Mouse (Mus musculus) liver, adult 2 months (tissue): ENCODE measurements around the gene Crtac1. TPM values are rescaled to one million over a fixed set of nuclear protein-coding genes. Genes with fewer than 3 reads are reported as not detected.
A peak's percentile ranks its signal among the peaks of the same experiment; 100 is the strongest.

Experiments used
- DNase-seq: peaks from one replicate; pipeline ENCODE4 v3.0.0-alpha.2; 2011; ENCODE audit warnings: low read depth, low spot score; ENCODE audit errors: extremely low read depth
- H3K27ac ChIP-seq: fragments of 200-500 bp; replicated peaks from 2 replicates; pipeline ENCODE4 v1.5.1; 2012; ENCODE audit warnings: low read depth, mild to moderate bottlenecking, control low read depth, inconsistent platforms, low read length; ENCODE audit not compliant: insufficient read depth
- H3K27me3 ChIP-seq: fragments of 200-500 bp; 2 replicates; pipeline ENCODE4 v1.6.1; 2012; ENCODE audit warnings: mild to moderate bottlenecking, moderate library complexity, low read length, inconsistent platforms; ENCODE audit not compliant: control insufficient read depth, insufficient read depth
- H3K36me3 ChIP-seq: fragments of 200-500 bp; 2 replicates; pipeline ENCODE4 v1.6.1; 2012; ENCODE audit warnings: low read length, inconsistent platforms; ENCODE audit not compliant: control insufficient read depth, insufficient read depth
- H3K4me1 ChIP-seq: fragments of 200-500 bp; 2 replicates; pipeline ENCODE4 v1.6.1; 2011; ENCODE audit warnings: low read length; ENCODE audit not compliant: control insufficient read depth, insufficient read depth
- H3K4me3 ChIP-seq: fragments of 200-500 bp; 2 replicates; pipeline ENCODE4 v1.5.1; 2011; ENCODE audit warnings: low read depth, mild to moderate bottlenecking, control low read depth, low read length, moderate library complexity; ENCODE audit not compliant: insufficient read depth
- H3K79me2 ChIP-seq: fragments of 200-500 bp; 2 replicates; pipeline ENCODE4 v1.6.1; 2012; ENCODE audit warnings: inconsistent platforms, mild to moderate bottlenecking, low read length, moderate library complexity; ENCODE audit not compliant: control insufficient read depth, insufficient read depth
- H3K9ac ChIP-seq: fragments of 200-500 bp; 2 replicates; pipeline ENCODE4 v1.6.1; 2012; ENCODE audit warnings: low read depth, mild to moderate bottlenecking, control low read depth, inconsistent platforms, low read length
- CTCF ChIP-seq: fragments of 200-500 bp; IDR thresholded peaks from 2 replicates; pipeline ENCODE4 v1.5.1; 2011; ENCODE audit warnings: low read depth, low read length, control low read depth
- POLR2A ChIP-seq: fragments of 200-500 bp; IDR thresholded peaks from 2 replicates; pipeline ENCODE4 v1.6.1; 2011; ENCODE audit warnings: low read length, control low read depth; ENCODE audit not compliant: insufficient read depth; ENCODE audit errors: extremely low read depth
- WGBS: fragments of 180-500 bp; shearing (Covaris S2); methylation state at CpG from one replicate; pipeline ENCODE4 v1.1.7; 2018; 5-methylcytosine and 5-hydroxymethylcytosine counted together
- polyA plus RNA-seq: library from polyadenylated mRNA; depleted of rRNA; stranded (reverse); fragments of >200 nt; gene quantifications from 2 replicates; pipeline ENCODE4 v1.2.3, GENCODE M21; 2012
- total RNA-seq: library from RNA; depleted of rRNA; stranded (reverse); fragments of >200 nt; gene quantifications from 2 replicates; pipeline ENCODE4 v1.2.3, GENCODE M21; 2014

The Crtac1 gene
- total and polyA plus RNA-seq, 2 experiments, result not detected

DNA sequence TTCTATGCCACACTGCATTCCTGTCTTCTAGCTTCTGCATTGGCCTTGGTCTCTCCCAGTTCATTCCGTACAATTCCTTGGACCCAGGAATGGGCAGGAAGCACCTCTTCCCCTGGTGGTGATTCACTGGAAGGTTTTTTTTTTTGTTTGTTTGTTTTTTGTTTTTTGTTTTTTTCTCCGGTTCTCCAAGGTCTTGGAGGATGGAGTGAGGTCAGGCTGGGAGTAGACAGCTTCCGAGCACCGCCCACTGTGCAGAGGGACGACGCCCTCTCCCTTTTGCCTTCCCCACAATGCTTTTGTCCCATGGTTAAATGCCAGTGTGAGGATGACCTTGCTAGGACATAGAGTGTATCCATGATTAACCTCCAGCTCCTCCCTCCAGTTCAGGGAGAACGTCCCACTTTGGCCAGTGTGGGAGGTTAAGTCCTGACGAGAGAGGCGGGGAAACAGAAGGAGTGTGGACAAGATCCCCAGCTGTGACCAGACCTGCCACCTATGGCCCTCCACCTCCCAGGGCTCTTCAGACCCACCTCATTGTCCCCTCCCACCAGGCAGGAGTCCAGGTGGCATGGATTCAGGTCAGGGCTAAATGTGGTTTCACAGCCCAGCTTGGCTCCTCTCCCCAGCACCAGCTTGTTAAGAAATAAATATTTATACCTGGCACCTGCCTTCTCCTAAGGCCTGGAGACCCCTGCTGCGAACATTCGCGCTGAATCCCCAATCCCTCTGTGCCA lies 109.1 kb downstream of the Crtac1 start:
- Histone ChIP-seq H3K27ac (no peak overlapping the region), H3K9ac (no peak overlapping the region), H3K27me3 (no peaks in the 10 kb centered on the region), H3K4me1 (no peaks in the 10 kb centered on the region), H3K4me3 (no peak overlapping the region), H3K36me3 (no peaks in the 10 kb centered on the region), H3K79me2 (no peaks in the 10 kb centered on the region)
- WGBS, result 56% methylated on average over 12 of the region's 12 CpGs
- TF ChIP-seq POLR2A (no peak), CTCF (no peak)
- peak; percentile 8 for DNase-seq

DNA sequence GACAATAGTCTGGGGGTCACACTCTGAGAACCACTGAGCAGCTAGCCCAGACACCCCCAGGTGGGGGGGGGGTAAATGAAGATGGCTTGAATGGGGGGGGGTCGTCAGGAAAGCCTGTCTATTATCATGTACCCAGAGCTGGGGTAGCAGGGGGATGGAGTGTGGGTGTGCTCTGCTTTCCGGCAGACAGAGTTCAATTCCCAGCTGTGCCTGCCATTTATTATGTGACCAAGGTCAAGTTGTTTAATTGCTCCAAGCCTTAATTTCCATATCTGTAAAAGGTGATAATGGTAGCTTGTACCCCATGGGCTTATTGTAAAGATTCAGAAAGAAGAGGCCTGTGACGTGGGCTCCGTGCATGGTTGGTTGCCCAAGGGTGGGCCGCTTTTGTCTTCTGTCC lies 109.6 kb downstream of the Crtac1 start:
- no peak for TF ChIP-seq CTCF
- TF ChIP-seq POLR2A, result no peak
- WGBS, result 70% methylated on average over 5 of the region's 5 CpGs
- Histone ChIP-seq H3K9ac (no peak overlapping the region), H3K79me2 (no peaks in the 10 kb centered on the region), H3K4me3 (no peak overlapping the region), H3K4me1 (no peaks in the 10 kb centered on the region), H3K36me3 (no peaks in the 10 kb centered on the region), H3K27ac (no peak overlapping the region), H3K27me3 (no peaks in the 10 kb centered on the region)
- no peak for DNase-seq

DNA sequence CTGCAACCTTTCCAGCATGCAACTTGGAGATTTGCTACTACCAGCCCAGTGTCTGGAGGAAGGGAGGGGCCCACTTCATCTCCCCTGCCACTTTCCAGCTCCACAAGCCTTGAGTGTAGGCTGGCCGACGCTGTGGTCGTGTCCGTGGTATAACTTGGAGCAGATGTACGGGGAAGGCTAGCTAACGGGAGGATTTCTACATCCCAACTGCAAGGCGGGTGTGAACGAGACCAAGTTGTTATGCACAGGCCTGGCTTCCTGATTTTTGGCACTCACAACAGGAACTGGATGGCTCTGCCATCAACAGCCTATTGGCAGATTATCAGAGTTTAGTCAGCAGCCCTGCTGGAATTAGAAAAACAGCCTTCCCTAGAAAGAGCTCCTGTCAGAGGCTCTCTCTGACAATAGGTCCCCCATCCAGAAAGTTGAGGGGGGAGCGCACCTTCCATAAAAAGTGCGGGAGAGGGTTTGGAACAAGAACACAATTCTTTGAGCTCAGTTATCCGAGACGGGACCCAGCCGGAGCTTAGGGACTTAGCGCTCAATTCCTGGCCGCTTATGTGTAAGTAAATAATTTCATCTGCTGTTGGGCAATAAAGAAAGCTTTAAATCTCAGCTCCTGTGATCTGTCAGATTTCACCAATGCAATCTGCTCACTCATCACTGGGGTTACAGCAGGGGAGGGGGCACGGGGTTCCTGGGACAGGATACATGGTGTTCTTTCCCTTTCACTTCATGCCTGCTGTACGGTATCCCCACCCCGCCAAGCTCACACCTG lies 113.7 kb downstream of the Crtac1 start:
- DNase-seq, result no peak
- Histone ChIP-seq H3K79me2 (no peaks in the 10 kb centered on the region), H3K27ac (no peak overlapping the region), H3K4me1 (no peaks in the 10 kb centered on the region), H3K36me3 (no peaks in the 10 kb centered on the region), H3K27me3 (no peaks in the 10 kb centered on the region), H3K4me3 (no peak overlapping the region), H3K9ac (no peak overlapping the region)
- 58% methylated on average over 18 of the region's 18 CpGs for WGBS
- TF ChIP-seq CTCF, result no peak
- TF ChIP-seq POLR2A, result no peak

GRCm38 (mm10) chr19:42316998-42317397 lies 114.6 kb downstream of the Crtac1 start:
- no peak for DNase-seq
- no peak overlapping the region for H3K27ac ChIP-seq
- WGBS, result 75% methylated on average over 8 of the region's 8 CpGs
- no peaks in the 10 kb centered on the region for H3K4me1 ChIP-seq
- TF ChIP-seq CTCF (no peak), POLR2A (no peak)
- no peaks in the 10 kb centered on the region for H3K79me2 ChIP-seq
- H3K27me3 ChIP-seq, result no peaks in the 10 kb centered on the region
- H3K9ac ChIP-seq, result no peak overlapping the region
- no peak overlapping the region for H3K4me3 ChIP-seq
- no peaks in the 10 kb centered on the region for H3K36me3 ChIP-seq

DNA sequence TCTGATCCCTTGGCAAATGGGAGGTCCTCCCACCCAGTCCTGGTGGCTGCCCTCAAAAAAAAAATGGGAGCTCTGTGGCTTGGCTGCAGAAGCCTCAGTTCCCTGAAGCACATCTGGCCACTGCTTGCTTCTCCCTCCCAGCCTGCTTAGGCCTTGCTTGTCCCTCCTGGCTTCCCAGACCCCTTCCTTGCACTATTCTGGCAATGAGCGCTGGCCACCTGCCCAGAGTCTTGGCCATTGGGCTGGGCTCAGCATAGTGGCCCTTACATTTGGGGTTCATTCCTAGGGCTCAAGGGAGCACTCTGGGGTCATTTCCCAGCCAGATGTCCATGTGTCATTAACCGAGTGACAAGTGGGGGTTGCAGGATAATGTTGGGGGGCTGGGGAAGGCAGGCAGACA lies 115.1 kb downstream of the Crtac1 start:
- no peak overlapping the region for H3K27ac ChIP-seq
- DNase-seq, result no peak
- H3K27me3 ChIP-seq, result no peaks in the 10 kb centered on the region
- no peaks in the 10 kb centered on the region for H3K79me2 ChIP-seq
- no peaks in the 10 kb centered on the region for H3K36me3 ChIP-seq
- no peak overlapping the region for H3K4me3 ChIP-seq
- H3K4me1 ChIP-seq, result no peaks in the 10 kb centered on the region
- H3K9ac ChIP-seq, result no peak overlapping the region
- TF ChIP-seq CTCF (no peak), POLR2A (no peak)
- 85% methylated on average over 2 of the region's 2 CpGs for WGBS

DNA sequence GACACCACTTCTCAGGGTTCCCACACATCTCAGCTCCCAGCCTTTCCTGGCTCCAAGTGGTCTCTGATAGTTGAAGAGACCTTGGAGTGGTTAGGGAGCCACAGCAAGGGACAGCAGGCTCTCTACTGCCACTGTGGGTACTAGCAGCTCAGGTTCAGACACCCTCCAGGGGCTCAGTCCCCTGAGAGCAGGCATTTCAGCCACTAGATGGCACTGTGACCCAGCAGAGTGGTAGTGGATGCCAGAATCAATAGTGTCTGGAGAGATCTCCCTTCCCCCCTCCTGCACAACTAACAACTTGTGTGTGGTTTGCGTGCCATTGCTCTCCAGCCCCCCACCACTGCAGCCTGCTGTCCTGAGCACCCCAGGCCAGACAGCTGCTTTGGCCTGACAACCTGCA lies 115.7 kb downstream of the Crtac1 start:
- H3K4me3 ChIP-seq, result no peak overlapping the region
- no peaks in the 10 kb centered on the region for H3K36me3 ChIP-seq
- H3K27me3 ChIP-seq, result no peaks in the 10 kb centered on the region
- peak; percentile 68 for DNase-seq
- no peaks in the 10 kb centered on the region for H3K79me2 ChIP-seq
- H3K4me1 ChIP-seq, result no peaks in the 10 kb centered on the region
- TF ChIP-seq POLR2A, result no peak
- TF ChIP-seq CTCF, result peak; percentile 96
- H3K9ac ChIP-seq, result no peak overlapping the region
- 0% methylated on average over 1 of the region's 1 CpGs for WGBS
- no peak overlapping the region for H3K27ac ChIP-seq
